Mouse (Mus musculus): Measurements from ENCODE around the gene Cdk5r2. TPM values are rescaled to one million over a fixed set of nuclear protein-coding genes. Genes with fewer than 3 reads are reported as not detected.

Cdk5r2 gene
- total RNA-seq, 2 experiments from 2014 or later, result 474 to 481 TPM

Small RNAs within 50 kb of the gene (microRNA-seq; reads per million reads assigned to microRNA genes)
- gene Mir375, result 103 reads per million, percentile 56 among the genes with 10 or more reads in this experiment

Other genes starting within 250 kb of the Cdk5r2 start
- gene Ttll4, start 193.2 kb upstream of the Cdk5r2 start, total RNA-seq (2021), result 10 to 100 TPM; 21.3 to 28.2 TPM
- gene Cyp27a1, start 141.4 kb upstream of the Cdk5r2 start, total RNA-seq (2021), result 1 to 10 TPM in 1 of 2 experiments, under 1 TPM in 1; 0.75 to 1.3 TPM
- gene Prkag3, start 105.7 kb upstream of the Cdk5r2 start, total RNA-seq (2021), result not detected
- gene Wnt6, start 83.0 kb upstream of the Cdk5r2 start, total RNA-seq (2021), result 1 to 10 TPM; 1.2 to 1.7 TPM
- gene Wnt10a, start 63.4 kb upstream of the Cdk5r2 start, total RNA-seq (2021), result 1 to 10 TPM in 1 of 2 experiments, under 1 TPM in 1; 0.87 to 1.1 TPM
- gene Fev, start 30.5 kb downstream of the Cdk5r2 start, total RNA-seq (2021), result not detected
- not detected for gene Cryba2, start 38.2 kb downstream of the Cdk5r2 start, total RNA-seq (2021)
- 1 to 10 TPM; 1.6 to 2.1 TPM for gene Cfap65, start 80.7 kb downstream of the Cdk5r2 start, total RNA-seq (2021)
- gene Ihh, start 96.7 kb downstream of the Cdk5r2 start, total RNA-seq (2021), result under 1 TPM; 0.45 to 0.47 TPM